Mouse (Mus musculus): ENCODE measurements at regions not wholly inside any gene's neighbourhood (a gene's known extent, or its start where the extent isn't known, plus 50 kb on each side); places are given as distances from the start of the nearest gene placed in this dataset.

- TF ChIP-seq CTCF (conservative IDR thresholded peaks at IDR 0.05; ENCODE audit: insufficient read depth, insufficient read length, low read depth, low read length) (no peak), POLR2A (IDR thresholded peaks at IDR 0.05; ENCODE audit: low read depth, low read length) (no peak)
These were observed 85.1 kb upstream of the Bmper start for GRCm38 (mm10) chr9:23137682-23138210.

Measured in kidney, adult 2 months (tissue).